ENCODE assay signal across 22 mouse cellular contexts in the genomic region with DNA sequence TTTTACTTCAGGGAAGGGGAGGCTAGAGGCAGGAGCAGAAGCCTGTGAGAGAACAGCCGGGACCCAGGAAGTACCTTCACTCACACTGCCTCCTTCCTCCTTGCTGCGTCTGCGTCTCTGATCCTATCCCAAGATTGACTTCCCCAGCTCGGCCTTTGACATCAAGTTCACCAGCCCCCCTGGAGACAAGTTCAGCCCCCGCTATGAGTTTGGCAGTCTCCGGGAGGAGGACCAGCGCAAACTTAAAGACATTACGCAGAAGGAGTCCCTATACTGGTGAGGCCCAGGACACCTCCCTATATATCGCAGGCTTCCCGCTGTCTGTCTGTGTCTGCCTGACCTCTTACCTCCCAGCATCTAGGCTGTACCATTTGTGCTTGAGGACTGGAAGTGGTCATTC. TPM values are rescaled to one million over a fixed set of nuclear protein-coding genes. Genes with fewer than 3 reads are reported as not detected.
DNase-seq lines count a peak whose midpoint lies in the region; ATAC-seq and TF ChIP-seq lines count a peak whose summit lies in the region.
"Had no signal": no experiment of that assay in that cellular context is flagged by ENCODE, and none has a peak within 500 bp of the region (broad histone marks: within the 10 kb centered on the region; RNA-seq: fewer than 3 reads in every experiment).

No protein-coding gene starts in this region.

- no peak for TF ChIP-seq EP300 in ES-Bruce4 (IDR thresholded peaks at IDR 0.05; ENCODE audit: insufficient read depth, low read depth, low read length)

- no peak for ATAC-seq in heart, embryonic 11.5 days (replicated peaks; ENCODE audit: insufficient number of reproducible peaks, low FRiP score, low TSS enrichment)
- ATAC-seq in midbrain, postnatal 0 days (ENCODE audit: low FRiP score) = no peak
- ATAC-seq in forebrain, embryonic 14.5 days = peak; percentile 5; the same call in 1 of the 2 replicates
- ATAC-seq: intestine, embryonic 15.5 days had no signal

- DNase-seq in heart, embryonic 10.5 days (ENCODE audit: low spot score) = no peak
- DNase-seq in midbrain, embryonic 10.5 days (ENCODE audit: low spot score) = no peak
- no peak for DNase-seq in midbrain, postnatal 0 days (ENCODE audit: low spot score)
- no peak for DNase-seq in forebrain, embryonic 14.5 days (ENCODE audit: low spot score)
- no peak for DNase-seq in liver
- no peak for DNase-seq in layer of hippocampus, adult 18-20 months (ENCODE audit: low spot score in 2 of 2)
- DNase-seq: adrenal gland, adult 8-10 months; cerebellum, adult 9-10 months; kidney, adult 9 months; kidney, postnatal 36 days; liver, embryonic 13.5 days; lung, embryonic 14.5 days; right cerebral cortex, postnatal 14 days; thymus, adult 18-20 months had no signal

- no peak for TF ChIP-seq CTCF in midbrain, postnatal 0 days (IDR thresholded peaks at IDR 0.05)
- no peak for TF ChIP-seq CTCF in ES-Bruce4 (IDR thresholded peaks at IDR 0.05; ENCODE audit: low read depth, low read length)

- H3K36me3 ChIP-seq in heart, embryonic 10.5 days = peaks cover 66% of the 10 kb centered on the region
- H3K36me3 ChIP-seq in heart, embryonic 11.5 days (ENCODE audit: control insufficient read depth, insufficient read depth, low read length) = peaks cover 15% of the 10 kb centered on the region
- peaks cover 89% of the 10 kb centered on the region for H3K36me3 ChIP-seq in midbrain, embryonic 10.5 days
- H3K36me3 ChIP-seq in midbrain, postnatal 0 days (ENCODE audit: insufficient read depth, low read length) = peaks cover 46% of the 10 kb centered on the region
- no peaks in the 10 kb centered on the region for H3K36me3 ChIP-seq in ES-Bruce4 (ENCODE audit: control insufficient read depth, insufficient read depth, low read length, poor library complexity, severe bottlenecking)
- H3K36me3 ChIP-seq in forebrain, embryonic 14.5 days (ENCODE audit: control insufficient read depth, insufficient read depth, low read length) = peaks cover 80% of the 10 kb centered on the region
- H3K36me3 ChIP-seq: intestine, embryonic 15.5 days; liver, embryonic 13.5 days had no signal

- H3K4me3 ChIP-seq in heart, embryonic 10.5 days = no peak overlapping the region
- H3K4me3 ChIP-seq in heart, embryonic 11.5 days (ENCODE audit: low read depth, low read length) = no peak overlapping the region
- H3K4me3 ChIP-seq in midbrain, embryonic 10.5 days = no peak overlapping the region
- no peak overlapping the region for H3K4me3 ChIP-seq in midbrain, postnatal 0 days (ENCODE audit: low read depth, low read length)
- H3K4me3 ChIP-seq in ES-Bruce4 (ENCODE audit: low read depth, low read length) = no peak overlapping the region
- no peak overlapping the region for H3K4me3 ChIP-seq in forebrain, embryonic 14.5 days (ENCODE audit: low read depth, low read length)
- H3K4me3 ChIP-seq: embryonic facial prominence, embryonic 12.5 days; erythroblast, embryonic 14.5 days; heart, embryonic 12.5 days; intestine, embryonic 15.5 days; liver, embryonic 13.5 days; stomach, embryonic 15.5 days had no signal

- no peaks in the 10 kb centered on the region for H3K27me3 ChIP-seq in heart, embryonic 10.5 days (ENCODE audit: insufficient read depth, poor library complexity, severe bottlenecking)
- H3K27me3 ChIP-seq in heart, embryonic 11.5 days (ENCODE audit: control insufficient read depth, insufficient read depth, low read length) = no peaks in the 10 kb centered on the region
- no peaks in the 10 kb centered on the region for H3K27me3 ChIP-seq in midbrain, embryonic 10.5 days (ENCODE audit: low read depth, poor library complexity, severe bottlenecking)
- no peaks in the 10 kb centered on the region for H3K27me3 ChIP-seq in midbrain, postnatal 0 days (ENCODE audit: insufficient read depth, low read length)
- H3K27me3 ChIP-seq in ES-Bruce4 (ENCODE audit: control insufficient read depth, insufficient read depth, low read length, poor library complexity, severe bottlenecking) = no peaks in the 10 kb centered on the region
- H3K27me3 ChIP-seq in forebrain, embryonic 14.5 days (replicated peaks; ENCODE audit: control insufficient read depth, insufficient read depth, low read length) = no peaks in the 10 kb centered on the region
- H3K27me3 ChIP-seq: embryonic facial prominence, embryonic 12.5 days; heart, embryonic 12.5 days; intestine, embryonic 15.5 days; liver, embryonic 13.5 days; stomach, embryonic 15.5 days had no signal

- no peak overlapping the region for H3K4me2 ChIP-seq in heart, embryonic 11.5 days
- H3K4me2 ChIP-seq in midbrain, postnatal 0 days (ENCODE audit: low read depth, low read length, poor library complexity, severe bottlenecking) = no peak overlapping the region
- no peak overlapping the region for H3K4me2 ChIP-seq in forebrain, embryonic 14.5 days (ENCODE audit: low read length)
- H3K4me2 ChIP-seq: embryonic facial prominence, embryonic 12.5 days; heart, embryonic 12.5 days; intestine, embryonic 15.5 days; liver, embryonic 13.5 days; lung, embryonic 14.5 days; stomach, embryonic 15.5 days had no signal

- TF ChIP-seq POLR2A in ES-Bruce4 (IDR thresholded peaks at IDR 0.05; ENCODE audit: insufficient read depth, low read length) = no peak

- H3K27ac ChIP-seq in heart, embryonic 10.5 days = peak overlapping the region; percentile 29; the same call in 1 of the 2 replicates
- H3K27ac ChIP-seq in heart, embryonic 11.5 days (ENCODE audit: low read depth, low read length) = no peak overlapping the region
- peak overlapping the region; percentile 67 for H3K27ac ChIP-seq in midbrain, embryonic 10.5 days (replicated peaks)
- H3K27ac ChIP-seq in midbrain, postnatal 0 days (ENCODE audit: low read depth, low read length) = no peak overlapping the region
- H3K27ac ChIP-seq in ES-Bruce4 (ENCODE audit: insufficient read depth, low read length) = 0 out of 2 replicates have a peak overlapping the region, but pooled peaks have one; percentile 19
- no peak overlapping the region for H3K27ac ChIP-seq in forebrain, embryonic 14.5 days (ENCODE audit: low read depth, low read length)
- H3K27ac ChIP-seq: embryonic facial prominence, embryonic 12.5 days; intestine, embryonic 15.5 days; liver, embryonic 13.5 days; macrophage; stomach, embryonic 15.5 days had no signal

- H3K9me3 ChIP-seq in heart, embryonic 10.5 days = no peaks in the 10 kb centered on the region
- no peaks in the 10 kb centered on the region for H3K9me3 ChIP-seq in heart, embryonic 11.5 days (replicated peaks; ENCODE audit: control insufficient read depth, low read length)
- H3K9me3 ChIP-seq in midbrain, embryonic 10.5 days (replicated peaks) = no peaks in the 10 kb centered on the region
- H3K9me3 ChIP-seq in midbrain, postnatal 0 days (ENCODE audit: low read length) = no peaks in the 10 kb centered on the region
- no peaks in the 10 kb centered on the region for H3K9me3 ChIP-seq in ES-Bruce4 (replicated peaks; ENCODE audit: control insufficient read depth, insufficient read depth, low read length, poor library complexity, severe bottlenecking)
- no peaks in the 10 kb centered on the region for H3K9me3 ChIP-seq in forebrain, embryonic 14.5 days (replicated peaks; ENCODE audit: control insufficient read depth, low read length)
- H3K9me3 ChIP-seq: embryonic facial prominence, embryonic 12.5 days; heart, embryonic 12.5 days; intestine, embryonic 15.5 days; liver, embryonic 13.5 days; stomach, embryonic 15.5 days had no signal

- peaks cover 42% of the 10 kb centered on the region for H3K4me1 ChIP-seq in heart, embryonic 10.5 days
- H3K4me1 ChIP-seq in heart, embryonic 11.5 days (ENCODE audit: control insufficient read depth, insufficient read depth, low read length) = peaks cover 15% of the 10 kb centered on the region
- H3K4me1 ChIP-seq in midbrain, embryonic 10.5 days = peaks cover 44% of the 10 kb centered on the region
- no peaks in the 10 kb centered on the region for H3K4me1 ChIP-seq in midbrain, postnatal 0 days (ENCODE audit: insufficient read depth, low read length)
- H3K4me1 ChIP-seq in ES-Bruce4 (ENCODE audit: control insufficient read depth, insufficient read depth, low read length) = peaks cover 8% of the 10 kb centered on the region
- no peaks in the 10 kb centered on the region for H3K4me1 ChIP-seq in forebrain, embryonic 14.5 days (ENCODE audit: control insufficient read depth, insufficient read depth, low read length)

- 86% methylated on average over 10 of the region's 10 CpGs for WGBS in heart, embryonic 10.5 days
- 88% methylated on average over 10 of the region's 10 CpGs for WGBS in heart, embryonic 11.5 days (ENCODE audit: insufficient replicate concordance)
- WGBS in midbrain, embryonic 10.5 days = 89% methylated on average over 10 of the region's 10 CpGs
- WGBS in midbrain, postnatal 0 days = 86% methylated on average over 10 of the region's 10 CpGs
- WGBS in forebrain, embryonic 14.5 days = 89% methylated on average over 10 of the region's 10 CpGs

- H3K9ac ChIP-seq in heart, embryonic 11.5 days (ENCODE audit: low read depth, low read length) = no peak overlapping the region
- no peak overlapping the region for H3K9ac ChIP-seq in midbrain, postnatal 0 days (replicated peaks; ENCODE audit: low read length, poor library complexity, severe bottlenecking)
- no peak overlapping the region for H3K9ac ChIP-seq in ES-Bruce4 (ENCODE audit: low read depth, poor library complexity, severe bottlenecking)
- no peak overlapping the region for H3K9ac ChIP-seq in forebrain, embryonic 14.5 days (ENCODE audit: low read length)
- H3K9ac ChIP-seq: embryonic facial prominence, embryonic 12.5 days; intestine, embryonic 15.5 days; liver, embryonic 13.5 days; lung, embryonic 14.5 days; stomach, embryonic 15.5 days had no signal

RNA-seq across cellular contexts. Expression of gene Pik3c2b, which starts 41.3 kb away (rescaled TPM):
- 7.9 and 11.5 TPM in 2 replicates for polyA plus RNA-seq in heart, embryonic 10.5 days (2016; fragmentation: Nextera tagmentation; extraction: Ambion mirVana)
- 7.7 and 10.3 TPM in 2 replicates for polyA plus RNA-seq in heart, embryonic 11.5 days (2014; fragmentation: Nextera tagmentation; extraction: Ambion mirVana)
- 14.1 and 18.2 TPM in 2 replicates for polyA plus RNA-seq in midbrain, embryonic 10.5 days (2016; fragmentation: Nextera tagmentation; extraction: Ambion mirVana)
- total RNA-seq in midbrain, postnatal 0 days (2014; rRNA removed) = 21.3 and 28.5 TPM in 2 replicates
- polyA plus RNA-seq in midbrain, postnatal 0 days (2015; fragmentation: Nextera tagmentation; extraction: Ambion mirVana) = 8.4 and 9.2 TPM in 2 replicates
- polyA plus RNA-seq in ES-Bruce4 (2011; ENCODE audit: insufficient read depth, insufficient read length, low read depth, missing spikeins) = 6.0 and 6.4 TPM in 2 replicates
- 9.6 and 11.6 TPM in 2 replicates for polyA plus RNA-seq in forebrain, embryonic 14.5 days (2014; fragmentation: Nextera tagmentation; extraction: Ambion mirVana)
- total RNA-seq in layer of hippocampus, adult 18-20 months (2021) = 10 to 100 TPM; 14.5 to 15.0 TPM

RNA-seq across cellular contexts. Expression of gene Ppp1r15b, which starts 44.1 kb away (rescaled TPM):
- polyA plus RNA-seq in heart, embryonic 10.5 days (2016; fragmentation: Nextera tagmentation; extraction: Ambion mirVana) = 44.9 and 46.1 TPM in 2 replicates
- polyA plus RNA-seq in heart, embryonic 11.5 days (2014; fragmentation: Nextera tagmentation; extraction: Ambion mirVana) = 33.6 and 40.8 TPM in 2 replicates
- 48.9 and 56.8 TPM in 2 replicates for polyA plus RNA-seq in midbrain, embryonic 10.5 days (2016; fragmentation: Nextera tagmentation; extraction: Ambion mirVana)
- total RNA-seq in midbrain, postnatal 0 days (2014; rRNA removed) = 42.3 and 45.3 TPM in 2 replicates
- 16.9 and 17.5 TPM in 2 replicates for polyA plus RNA-seq in midbrain, postnatal 0 days (2015; fragmentation: Nextera tagmentation; extraction: Ambion mirVana)
- polyA plus RNA-seq in ES-Bruce4 (2011; ENCODE audit: insufficient read depth, insufficient read length, low read depth, missing spikeins) = 59.9 and 68.9 TPM in 2 replicates
- polyA plus RNA-seq in forebrain, embryonic 14.5 days (2014; fragmentation: Nextera tagmentation; extraction: Ambion mirVana) = 26.6 and 31.6 TPM in 2 replicates
- 10 to 100 TPM; 43.7 to 44.2 TPM for total RNA-seq in layer of hippocampus, adult 18-20 months (2021)

RNA-seq across cellular contexts. Expression of gene Mdm4, which starts 56.4 kb away (rescaled TPM):
- 30.7 and 32.8 TPM in 2 replicates for polyA plus RNA-seq in heart, embryonic 10.5 days (2016; fragmentation: Nextera tagmentation; extraction: Ambion mirVana)
- 34.4 and 41.2 TPM in 2 replicates for polyA plus RNA-seq in heart, embryonic 11.5 days (2014; fragmentation: Nextera tagmentation; extraction: Ambion mirVana)
- 34.6 and 37.7 TPM in 2 replicates for polyA plus RNA-seq in midbrain, embryonic 10.5 days (2016; fragmentation: Nextera tagmentation; extraction: Ambion mirVana)
- total RNA-seq in midbrain, postnatal 0 days (2014; rRNA removed) = 54.4 and 84.5 TPM in 2 replicates
- 28.2 and 28.9 TPM in 2 replicates for polyA plus RNA-seq in midbrain, postnatal 0 days (2015; fragmentation: Nextera tagmentation; extraction: Ambion mirVana)
- polyA plus RNA-seq in ES-Bruce4 (2011; ENCODE audit: insufficient read depth, insufficient read length, low read depth, missing spikeins) = 484 and 490 TPM in 2 replicates
- 35.7 and 47.9 TPM in 2 replicates for polyA plus RNA-seq in forebrain, embryonic 14.5 days (2014; fragmentation: Nextera tagmentation; extraction: Ambion mirVana)
- total RNA-seq in layer of hippocampus, adult 18-20 months (2021) = 10 to 100 TPM; 68.0 to 86.7 TPM

Comparison
In these comparisons a context has a peak if more than half of its experiments do, and no peak if none do; other contexts are left out.
1. H3K27ac ChIP-seq: peak in heart, embryonic 10.5 days (single experiment), midbrain, embryonic 10.5 days (single experiment) and ES-Bruce4 (single experiment); none in heart, embryonic 11.5 days (single experiment), midbrain, postnatal 0 days (single experiment) and forebrain, embryonic 14.5 days (single experiment).